Mouse (Mus musculus) G1E (cell line): ENCODE results near the gene Gm10134.

Source experiments
- CTCF ChIP-seq: IDR thresholded peaks from 2 replicates; pipeline ENCODE4 v1.5.1; 2012; ENCODE audit warnings: low read depth, low read length, inconsistent platforms, mixed read lengths
- GATA1 ChIP-seq: IDR thresholded peaks from 2 replicates; pipeline ENCODE4 v1.6.1; 2012; ENCODE audit warnings: borderline replicate concordance, low read length, inconsistent platforms, mixed read lengths
- GATA2 ChIP-seq: IDR thresholded peaks from 2 replicates; pipeline ENCODE4 v1.6.1; 2012; ENCODE audit warnings: low read depth, low read length, inconsistent platforms, borderline replicate concordance
- POLR2AphosphoS5 ChIP-seq: IDR thresholded peaks from 2 replicates; pipeline ENCODE4 v1.6.1; 2012; ENCODE audit warnings: low read depth, low read length, inconsistent platforms; ENCODE audit not compliant: insufficient replicate concordance

GRCm38 (mm10) chr2:28536166-28536565, 30.3 kb downstream of the Gm10134 start:
- TF ChIP-seq CTCF, result no peak
- no peak for TF ChIP-seq POLR2AphosphoS5
- no peak for TF ChIP-seq GATA2
- TF ChIP-seq GATA1, result no peak
